Mouse (Mus musculus) gastrocnemius, postnatal 36 days (tissue): ENCODE data around the gene Qrich1. TPM values are rescaled to one million over a fixed set of nuclear protein-coding genes. Genes with fewer than 3 reads are reported as not detected.

ENCODE experiments used
- DNase-seq, 2 experiments: peaks; one replicate each; pipeline ENCODE4 v3.0.0; 2022
- intact Hi-C: fragments of 180-260 bp; cut with DNase I; formaldehyde crosslinking; loops from one replicate; pipeline ENCODE4 v1.15.1; 2025
- total RNA-seq, 2 experiments: library from RNA; stranded (reverse); gene quantifications; 2 replicates each; pipeline ENCODE4 v1.2.3; 2021

The Qrich1 gene
- total RNA-seq, 2 experiments from 2014 or later, result 49.3 to 51.9 TPM

GRCm38 (mm10) chr9:108560227-108560841 is 43.7 kb downstream of the Qrich1 start, which contains the start of gene Impdh2:
TSS of gene Impdh2 (plus strand) at chr9:108560286.
- intact Hi-C loops, result no loop called here

GRCm38 (mm10) chr9:108563671-108564070 is 47.1 kb downstream of the Qrich1 start:
- intact Hi-C loops, result no loop called here
- no peak for DNase-seq

More at GRCm38 (mm10) chr9:108560227-108560841, 43.7 kb downstream of the Qrich1 start, which contains the start of gene Impdh2:
- peak; percentile 92 to 95 for DNase-seq

- no peak for DNase-seq
- intact Hi-C loops, result no loop called here
These were observed 47.5 kb downstream of the Qrich1 start for GRCm38 (mm10) chr9:108564131-108564530.

GRCm38 (mm10) chr9:108565881-108566814 is 49.5 kb downstream of the Qrich1 start:
- no peak for DNase-seq
- intact Hi-C loops, result loop anchor here (5.0 kb wide), 1 partner anchor 49 kb away; the partner anchor contains the start of gene Qrich1

GRCm38 (mm10) chr9:108566815-108567776 is 50.5 kb downstream of the Qrich1 start, which contains the start of gene Ndufaf3:
TSS of gene Ndufaf3 (minus strand) at chr9:108567434.
- intact Hi-C loops, result loop anchor here (5.0 kb wide), 1 partner anchor 50 kb away; the partner anchor contains the start of gene Qrich1
- peak; percentile 95 to 97 for DNase-seq

GRCm38 (mm10) chr9:108567931-108568419 is 51.4 kb downstream of the Qrich1 start:
- intact Hi-C loops, result loop anchor here (5.0 kb wide), 1 partner anchor 51 kb away; the partner anchor contains the start of gene Qrich1
- DNase-seq, result peak in 1 of 2 experiments; percentile 44

GRCm38 (mm10) chr9:108568511-108568921 is 51.9 kb downstream of the Qrich1 start:
- no peak for DNase-seq
- intact Hi-C loops, result loop anchor here (5.0 kb wide), 1 partner anchor 51 kb away; the partner anchor contains the start of gene Qrich1

- peak; percentile 80 to 87 for DNase-seq
- intact Hi-C loops, result loop anchor here (5.0 kb wide), 1 partner anchor 52 kb away; the partner anchor contains the start of gene Qrich1
These were observed 53.0 kb downstream of the Qrich1 start, which contains the start of gene Dalrd3 for GRCm38 (mm10) chr9:108569381-108570206. TSS of gene Dalrd3 (plus strand) at chr9:108569886.

- DNase-seq, result peak; percentile 62 to 63
These were observed 53.7 kb downstream of the Qrich1 start for GRCm38 (mm10) chr9:108570207-108570896.

GRCm38 (mm10) chr9:108571401-108571973 is 54.9 kb downstream of the Qrich1 start:
- no peak for DNase-seq
- intact Hi-C loops, result no loop called here

More at GRCm38 (mm10) chr9:108570207-108570896, 53.7 kb downstream of the Qrich1 start:
- intact Hi-C loops, result no loop called here

- no peak for DNase-seq
- intact Hi-C loops, result no loop called here
These were observed 55.7 kb downstream of the Qrich1 start for GRCm38 (mm10) chr9:108572321-108572720.

GRCm38 (mm10) chr9:108573774-108574690 is 57.4 kb downstream of the Qrich1 start:
- DNase-seq, result no peak
- intact Hi-C loops, result no loop called here

- intact Hi-C loops, result no loop called here
- DNase-seq, result no peak
These were observed 58.3 kb downstream of the Qrich1 start for GRCm38 (mm10) chr9:108574921-108575320.

- intact Hi-C loops, result no loop called here
These were observed 59.0 kb downstream of the Qrich1 start for GRCm38 (mm10) chr9:108575321-108576297.

GRCm38 (mm10) chr9:108577025-108577424 is 60.4 kb downstream of the Qrich1 start:
- no peak for DNase-seq
- intact Hi-C loops, result no loop called here

More at GRCm38 (mm10) chr9:108575321-108576297, 59.0 kb downstream of the Qrich1 start:
- no peak for DNase-seq
